Mouse (Mus musculus) brain, adult 10 weeks (tissue): Measurements from ENCODE around the gene Hmga1. TPM values are rescaled to one million over a fixed set of nuclear protein-coding genes. Genes with fewer than 3 reads are reported as not detected.

Experiments
- polyA plus RNA-seq: library from polyadenylated mRNA; stranded (reverse); fragments of 350-450 nt; fragmentation: Illumina TruSeq; extraction: RNeasy Lipid Tissue Mini Kit (QIAGEN cat#74804); gene quantifications from one replicate; pipeline ENCODE4 v1.2.3, GENCODE M21; 2015; ENCODE audit warnings: low read depth, low replicate concordance

The Hmga1 gene
- polyA plus RNA-seq: 93.2 TPM

DNA sequence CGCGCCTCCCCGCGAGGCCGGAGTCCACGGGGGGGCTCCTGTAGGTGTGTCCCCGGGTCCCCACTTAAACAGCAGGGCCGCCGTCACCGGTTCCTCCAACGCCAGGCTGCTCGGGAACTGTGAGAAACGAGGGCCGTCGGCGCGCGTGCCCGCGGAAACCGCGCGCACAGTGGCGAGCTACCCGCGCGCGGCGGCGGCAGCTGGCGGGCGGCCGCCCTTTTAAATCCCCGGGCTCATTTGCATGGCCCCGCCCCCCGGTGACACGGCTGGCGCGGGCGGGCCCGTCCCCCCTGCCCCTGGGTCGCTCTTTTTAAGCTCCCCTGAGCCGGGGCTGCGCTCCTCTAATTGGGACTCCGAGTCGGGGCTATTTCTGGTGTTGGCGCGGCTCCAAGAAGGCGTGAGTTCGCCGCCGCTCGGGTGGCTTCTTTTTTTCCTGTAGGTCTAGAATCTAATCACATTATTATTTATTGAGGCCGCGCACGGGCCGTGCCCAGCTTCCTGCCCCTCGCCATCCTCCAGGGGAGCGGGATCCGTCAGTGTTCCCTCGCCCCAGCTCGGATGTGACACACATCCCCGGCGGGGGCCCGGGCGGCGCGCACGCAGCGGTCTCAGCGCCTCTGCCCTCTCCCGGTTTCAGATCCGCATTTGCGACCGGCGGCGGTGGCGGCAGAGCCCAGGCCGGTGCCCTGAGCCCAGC is at the start of gene Hmga1:
Gene Hmga1 (plus strand): TSS at position 183 of the 697 bp plus-strand sequence.

DNA sequence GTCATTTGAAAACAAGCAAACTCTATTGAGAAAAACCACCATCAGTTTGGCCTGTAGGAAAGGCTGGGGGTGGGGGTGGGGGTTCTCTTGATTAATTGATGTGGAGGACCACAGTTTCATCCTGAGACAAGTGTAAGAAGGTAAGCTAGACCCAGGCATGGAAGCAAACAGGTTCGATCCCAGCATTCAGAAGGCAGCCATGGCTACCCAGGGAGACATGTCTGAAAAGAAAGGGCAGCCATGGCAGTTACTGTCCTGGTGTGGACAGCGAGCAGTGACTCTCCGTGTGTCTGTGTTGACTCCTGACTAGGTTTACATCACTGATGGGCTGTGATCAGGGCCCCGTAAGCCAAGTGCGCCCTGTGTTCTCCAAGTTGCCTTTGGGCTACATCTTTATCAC is 35.0 kb upstream of the Hmga1 start, which contains the start of gene Grm4:
Gene Grm4 (minus strand): TSS at position 101 of the 400 bp plus-strand sequence.

DNA sequence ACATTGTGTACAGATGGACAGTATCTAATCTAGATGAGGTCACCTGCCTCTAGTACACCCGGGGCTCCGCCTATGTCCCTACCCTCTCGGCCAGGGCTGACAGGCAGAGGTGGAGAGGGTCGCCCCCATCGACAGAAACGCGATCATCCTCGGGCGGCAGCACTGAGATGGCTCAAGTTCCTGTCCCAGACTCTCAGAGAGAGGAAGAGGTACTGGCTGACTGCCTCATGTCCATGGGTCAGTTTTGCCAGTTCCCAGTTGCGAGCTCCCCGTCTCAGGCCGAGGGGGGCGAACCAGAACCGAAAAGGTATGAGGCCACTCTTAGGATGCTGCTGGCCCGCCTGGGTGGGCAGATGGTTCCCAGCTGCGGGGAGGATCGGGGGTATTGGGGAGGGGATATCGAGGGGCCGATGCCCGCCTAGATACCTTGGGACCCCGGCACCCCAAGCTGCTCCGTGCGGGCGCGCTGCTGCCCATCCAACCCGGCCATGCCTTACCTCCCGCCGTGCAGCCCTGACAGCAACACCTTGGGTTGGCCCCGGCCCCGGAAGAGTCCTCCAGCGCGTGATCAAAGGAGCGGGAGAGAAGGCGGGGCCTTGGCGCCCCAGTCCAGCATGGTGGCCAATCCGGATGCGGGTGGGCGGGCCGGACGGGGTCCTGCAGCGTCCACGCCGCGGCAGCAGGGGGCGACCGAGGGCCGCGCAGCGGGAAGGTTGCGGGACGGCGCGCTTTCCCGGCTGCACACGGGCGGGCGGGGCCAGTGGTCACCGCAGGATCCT is 9.1 kb downstream of the Hmga1 start, which contains the start of gene AI413582:
Gene AI413582 (minus strand): TSS at position 594 of the 779 bp plus-strand sequence.

Other genes with a start within 250 kb of the Hmga1 start
- 17.6 TPM for gene Grm4, start 35.1 kb upstream of the Hmga1 start, polyA plus RNA-seq
- gene AI413582, start 9.3 kb downstream of the Hmga1 start, polyA plus RNA-seq: 131 TPM
- 405 TPM for gene Nudt3, start 67.0 kb downstream of the Hmga1 start, polyA plus RNA-seq
- gene RPS10-NUDT3, start 78.7 kb downstream of the Hmga1 start, polyA plus RNA-seq: not detected
- 1,074 TPM for gene Rps10, start 80.2 kb downstream of the Hmga1 start, polyA plus RNA-seq
- gene Pacsin1, start 99.0 kb downstream of the Hmga1 start, polyA plus RNA-seq: 247 TPM
- gene Spdef, start 172.5 kb downstream of the Hmga1 start, polyA plus RNA-seq: 0.48 TPM